Mouse (Mus musculus) MEL (cell line): Measurements from ENCODE around the gene Gm10799. TPM values are rescaled to one million over a fixed set of nuclear protein-coding genes. Genes with fewer than 3 reads are reported as not detected.
A peak's percentile ranks its signal among the peaks of the same experiment; 100 is the strongest.
"Not testable (repeated sequence)": the region's sequence is repeated elsewhere in the genome, so short reads cannot be mapped to it uniquely, and the experiment has no call there.

Source experiments
- DNase-seq: peaks from one replicate; pipeline ENCODE4 v3.0.0; 2011; ENCODE audit warnings: low read depth, low spot score
- H3K27ac ChIP-seq: 2 replicates; pipeline ENCODE4 v1.5.1; 2012; ENCODE audit warnings: low read depth, mild to moderate bottlenecking, control low read depth, low read length, moderate library complexity; ENCODE audit not compliant: control insufficient read depth
- H3K27me3 ChIP-seq, 2 experiments: fragments of 150-350 bp in 1 of 2; sonication (generic) in 1 of 2; 2 replicates each; pipeline ENCODE4 v1.6.1; 2012; ENCODE audit warnings: low read length in 2 of 2, mild to moderate bottlenecking in 2 of 2, improper control_type of control experiment in 1 of 2, moderate library complexity in 1 of 2; ENCODE audit not compliant: insufficient read depth in 2 of 2, control insufficient read depth in 1 of 2
- H3K36me3 ChIP-seq, 2 experiments: 2 replicates each; pipeline ENCODE4 v1.6.1; 2012 to 2014; ENCODE audit warnings: low read length in 2 of 2, improper control_type of control experiment in 1 of 2, inconsistent platforms in 1 of 2, mild to moderate bottlenecking in 1 of 2; ENCODE audit not compliant: insufficient read depth in 2 of 2, control insufficient read depth in 1 of 2
- H3K4me1 ChIP-seq, 2 experiments: fragments of 150-350 bp in 1 of 2; sonication (generic) in 1 of 2; 2 replicates each; pipeline ENCODE4 v1.6.1; 2012; ENCODE audit warnings: low read length in 2 of 2, improper control_type of control experiment in 1 of 2, mild to moderate bottlenecking in 1 of 2; ENCODE audit not compliant: insufficient read depth in 2 of 2, control insufficient read depth in 1 of 2
- H3K4me3 ChIP-seq, 2 experiments: fragments of 150-350 bp in 1 of 2; sonication (generic) in 1 of 2; 2 replicates each; pipeline ENCODE4 v1.5.1; 2012; ENCODE audit warnings: low read depth in 2 of 2, low read length in 2 of 2, mild to moderate bottlenecking in 2 of 2, moderate library complexity in 2 of 2, control low read depth in 1 of 2, improper control_type of control experiment in 1 of 2; ENCODE audit not compliant: control insufficient read depth in 1 of 2, insufficient read depth in 1 of 2
- H3K79me2 ChIP-seq: 2 replicates; pipeline ENCODE4 v1.6.1; 2012; ENCODE audit warnings: mild to moderate bottlenecking, low read length, moderate library complexity; ENCODE audit not compliant: control insufficient read depth, poor library complexity, insufficient read depth
- H3K9ac ChIP-seq: 2 replicates; pipeline ENCODE4 v1.6.1; 2012; ENCODE audit warnings: low read depth, mild to moderate bottlenecking, control low read depth, low read length, moderate library complexity; ENCODE audit not compliant: control insufficient read depth, poor library complexity, severe bottlenecking
- H3K9me3 ChIP-seq: fragments of 150-350 bp; sonication (generic); replicated peaks from 2 replicates; pipeline ENCODE4 v1.6.1; 2012; ENCODE audit warnings: mild to moderate bottlenecking, low read length, improper control_type of control experiment, moderate library complexity; ENCODE audit not compliant: insufficient read depth
- BHLHE40 ChIP-seq: IDR thresholded peaks from 2 replicates; pipeline ENCODE4 v1.6.1; 2012; ENCODE audit warnings: low read depth, mild to moderate bottlenecking, inconsistent platforms, low read length, improper control_type of control experiment, borderline replicate concordance
- CTCF ChIP-seq, 3 experiments: IDR thresholded peaks in 2 of 3; conservative IDR thresholded peaks in 1 of 3; 2 replicates each; pipeline ENCODE4 v1.5.1; 2011 to 2012; ENCODE audit warnings: low read length in 3 of 3, low read depth in 2 of 3, mild to moderate bottlenecking in 2 of 3, improper control_type of control experiment in 1 of 3, inconsistent platforms in 1 of 3, mixed read lengths in 1 of 3, moderate library complexity in 1 of 3; ENCODE audit not compliant: control insufficient read depth in 1 of 3, insufficient read depth in 1 of 3, poor library complexity in 1 of 3, severe bottlenecking in 1 of 3
- E2F4 ChIP-seq: IDR thresholded peaks from 2 replicates; pipeline ENCODE4 v1.6.1; 2011; ENCODE audit warnings: low read depth, low read length, improper control_type of control experiment, borderline replicate concordance
- EP300 ChIP-seq, 2 experiments: IDR thresholded peaks; 2 replicates each; pipeline ENCODE4 v1.6.1; 2011; ENCODE audit warnings: improper control_type of control experiment in 2 of 2, low read length in 2 of 2, low read depth in 1 of 2, mild to moderate bottlenecking in 1 of 2
- KAT2A ChIP-seq: conservative IDR thresholded peaks from 2 replicates; pipeline ENCODE4 v1.6.1; 2012; ENCODE audit warnings: low read depth, low read length, improper control_type of control experiment, inconsistent platforms
- MXI1 ChIP-seq: IDR thresholded peaks from 2 replicates; pipeline ENCODE4 v1.6.1; 2011; ENCODE audit warnings: mild to moderate bottlenecking, low read depth, low read length, improper control_type of control experiment
- MYB ChIP-seq: IDR thresholded peaks from 2 replicates; pipeline ENCODE4 v1.6.1; 2011; ENCODE audit warnings: mild to moderate bottlenecking, low read depth, low read length, improper control_type of control experiment
- NELFE ChIP-seq: IDR thresholded peaks from 2 replicates; pipeline ENCODE4 v1.6.1; 2011; ENCODE audit warnings: low read depth, low read length, improper control_type of control experiment
- POLR2AphosphoS5 ChIP-seq: IDR thresholded peaks from 2 replicates; pipeline ENCODE4 v1.6.1; 2012; ENCODE audit warnings: low read depth, borderline replicate concordance, mild to moderate bottlenecking, inconsistent platforms, low read length, moderate library complexity, mixed read lengths
- RCOR1 ChIP-seq: IDR thresholded peaks from 2 replicates; pipeline ENCODE4 v1.6.1; 2012; ENCODE audit warnings: low read depth, mild to moderate bottlenecking, inconsistent platforms, low read length, improper control_type of control experiment
- SMC3 ChIP-seq: IDR thresholded peaks from 2 replicates; pipeline ENCODE4 v1.6.1; 2011; ENCODE audit warnings: low read depth, low read length, improper control_type of control experiment
- TAL1 ChIP-seq: IDR thresholded peaks from 2 replicates; pipeline ENCODE4 v1.6.1; 2012; ENCODE audit warnings: mild to moderate bottlenecking, inconsistent platforms, low read length, moderate library complexity, mixed read lengths
- TBP ChIP-seq: IDR thresholded peaks from 2 replicates; pipeline ENCODE4 v1.8.0; 2011; ENCODE audit warnings: low read depth, low read length, improper control_type of control experiment
- ZC3H11A ChIP-seq: IDR thresholded peaks from 2 replicates; pipeline ENCODE4 v1.6.1; 2012; ENCODE audit warnings: low read depth, mild to moderate bottlenecking, inconsistent platforms, low read length, improper control_type of control experiment
- ZKSCAN1 ChIP-seq: IDR thresholded peaks from 2 replicates; pipeline ENCODE4 v1.6.1; 2012; ENCODE audit warnings: low read depth, mild to moderate bottlenecking, inconsistent platforms, low read length, improper control_type of control experiment, moderate library complexity
- ZMIZ1 ChIP-seq: IDR thresholded peaks from 2 replicates; pipeline ENCODE4 v1.6.1; 2012; ENCODE audit warnings: low read depth, mild to moderate bottlenecking, inconsistent platforms, low read length, improper control_type of control experiment, moderate library complexity
- ZNF384 ChIP-seq: IDR thresholded peaks from 2 replicates; pipeline ENCODE4 v1.6.1; 2012; ENCODE audit warnings: low read depth, mild to moderate bottlenecking, inconsistent platforms, low read length, improper control_type of control experiment
- polyA plus RNA-seq, 2 experiments: library from polyadenylated mRNA; stranded (reverse) in 1 of 2; unstranded in 1 of 2; fragments of >175 nt in 1 of 2; fragments of >200 nt in 1 of 2; gene quantifications; 2 replicates each; pipeline versions ENCODE4 v1.2.1 to v1.2.4; 2012; ENCODE audit warnings: low replicate concordance in 2 of 2, low read depth in 1 of 2; ENCODE audit not compliant: insufficient read length in 2 of 2, insufficient read depth in 1 of 2, missing spikeins in 1 of 2
- total RNA-seq: library from RNA; depleted of rRNA; stranded (reverse); fragments of 300-350 nt; gene quantifications from 2 replicates; pipeline ENCODE4 v1.2.3, GENCODE M21; 2012

Gene Gm10799
- total and polyA plus RNA-seq, 3 experiments, result not detected

DNA sequence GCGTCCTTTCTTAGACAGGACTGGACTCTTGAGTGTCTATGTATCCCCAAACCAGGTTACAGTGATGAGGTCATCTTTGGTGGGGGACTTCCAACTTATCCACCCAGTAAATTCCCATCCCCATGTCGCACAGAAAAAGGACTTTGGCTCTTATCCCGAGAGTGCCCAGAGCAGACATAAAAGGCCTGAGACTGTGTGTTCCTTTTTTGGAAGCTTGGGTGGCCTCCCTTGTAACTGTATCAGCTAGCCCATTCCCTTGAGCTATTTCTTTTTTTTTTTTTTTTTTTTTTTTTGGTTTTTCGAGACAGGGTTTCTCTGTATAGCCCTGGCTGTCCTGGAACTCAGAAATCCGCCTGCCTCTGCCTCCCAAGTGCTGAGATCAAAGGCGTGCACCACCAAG is 2.8 kb downstream of the Gm10799 start, which contains the start of gene Gm10912:
TSS of gene Gm10912 (plus strand) at position 301 of the 400 bp plus-strand sequence.
- DNase-seq, H3K4me3 ChIP-seq, H3K79me2 ChIP-seq, H3K27me3 ChIP-seq, H3K27ac ChIP-seq, H3K9me3 ChIP-seq, H3K9ac ChIP-seq, H3K4me1 ChIP-seq: not testable (repeated sequence)
- TF ChIP-seq ZNF384, result 0 out of 2 replicates have a peak, but pooled peaks have one; percentile 13
- TF ChIP-seq, all 39 proteins: peak for 1; not testable (repeated sequence) for 38
- not testable (repeated sequence) for H3K36me3 ChIP-seq

DNA sequence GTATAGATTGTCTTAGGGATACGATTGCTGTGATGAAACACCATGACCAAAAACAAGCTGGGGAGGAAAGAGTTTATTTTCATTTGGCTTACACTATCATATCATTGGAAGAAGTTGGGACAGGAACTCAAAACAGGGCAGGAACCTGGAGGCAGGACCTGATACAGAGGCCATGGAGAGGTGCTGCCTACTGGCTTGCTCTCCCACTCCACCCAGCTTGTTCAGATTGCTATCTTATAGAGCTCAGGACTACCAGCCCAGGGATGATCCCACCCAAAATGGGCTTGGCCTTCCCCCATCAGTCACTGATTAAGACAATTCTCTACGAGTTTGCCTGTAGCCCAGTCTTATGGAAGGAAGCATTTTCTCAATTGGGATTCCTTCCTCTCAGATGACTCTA is 4.2 kb downstream of the Gm10799 start:
- Histone ChIP-seq H3K79me2 (no peaks in the 10 kb centered on the region), H3K4me3 (no peak overlapping the region), H3K27ac (no peak overlapping the region), H3K36me3 (peaks cover 2 to 3% of the 10 kb centered on the region in 2 experiments), H3K27me3 (no peaks in the 10 kb centered on the region), H3K9me3 (no peaks in the 10 kb centered on the region), H3K9ac (no peak overlapping the region), H3K4me1 (peaks cover 0 to 4% of the 10 kb centered on the region in 2 experiments; a peak in 2 of 4 replicates)
- DNase-seq, result no peak
- TF ChIP-seq SMC3 (no peak), ZMIZ1 (no peak), E2F4 (no peak), CTCF (IDR thresholded peaks at IDR 0.05 in 2 of 3, conservative IDR thresholded peaks at IDR 0.05 in 1 of 3; ENCODE audit: control insufficient read depth in 1 of 3, insufficient read depth in 1 of 3, low read depth in 2 of 3, low read length in 3 of 3, poor library complexity in 1 of 3, severe bottlenecking in 1 of 3) (no peak), MXI1 (no peak), BHLHE40 (no peak), ZC3H11A (no peak), RCOR1 (no peak), MYB (no peak), NELFE (no peak), ZNF384 (no peak), POLR2AphosphoS5 (no peak), TAL1 (no peak), KAT2A (no peak), TBP (no peak), ZKSCAN1 (no peak), EP300 (IDR thresholded peaks at IDR 0.05; ENCODE audit: low read depth in 1 of 2, low read length in 2 of 2) (no peak)
